Mouse (Mus musculus) spleen, embryonic (tissue): ENCODE results near the gene Cwf19l1.

Experiments
- CTCF ChIA-PET: fragments of 350-600 bp; sonication (Branson Sonifier 250); formaldehyde crosslinking; loops from one replicate; lab custom pipeline; 2022; lab: Charles Lee

The Cwf19l1 gene

GRCm38 (mm10) chr19:44117793-44118192 is 17.9 kb downstream of the Cwf19l1 start:
- CTCF ChIA-PET: no interaction called here

GRCm38 (mm10) chr19:44111706-44112105 is 24.0 kb downstream of the Cwf19l1 start:
- CTCF ChIA-PET: no interaction called here

- CTCF ChIA-PET: interaction anchor here (0.8 kb wide), 1 partner anchor 295 kb away, joined by 5 read pairs; no protein-coding TSS in a partner anchor
Measured at GRCm38 (mm10) chr19:44110356-44110755, 25.3 kb downstream of the Cwf19l1 start.

GRCm38 (mm10) chr19:44108996-44109395 is 26.7 kb downstream of the Cwf19l1 start:
- CTCF ChIA-PET: no interaction called here

GRCm38 (mm10) chr19:44107661-44108521 is 27.8 kb downstream of the Cwf19l1 start:
- CTCF ChIA-PET: no interaction called here

GRCm38 (mm10) chr19:44106831-44107660 is 28.6 kb downstream of the Cwf19l1 start, which contains the start of gene Chuk:
Gene Chuk, minus strand, starts transcription at chr19:44107480.
- CTCF ChIA-PET: no interaction called here

- CTCF ChIA-PET: no interaction called here
Measured at GRCm38 (mm10) chr19:44104393-44104792, 31.3 kb downstream of the Cwf19l1 start.

- CTCF ChIA-PET: no interaction called here
Measured at GRCm38 (mm10) chr19:44103001-44103400, 32.7 kb downstream of the Cwf19l1 start.

GRCm38 (mm10) chr19:44100840-44101239 is 34.8 kb downstream of the Cwf19l1 start:
- CTCF ChIA-PET: no interaction called here

GRCm38 (mm10) chr19:44086278-44086677 is 49.4 kb downstream of the Cwf19l1 start:
- CTCF ChIA-PET: no interaction called here

- CTCF ChIA-PET: no interaction called here
Measured at GRCm38 (mm10) chr19:44080920-44081319, 54.8 kb downstream of the Cwf19l1 start.

GRCm38 (mm10) chr19:44080023-44080422 is 55.7 kb downstream of the Cwf19l1 start:
- CTCF ChIA-PET: no interaction called here

- CTCF ChIA-PET: no interaction called here
Measured at GRCm38 (mm10) chr19:44077024-44077423, 58.7 kb downstream of the Cwf19l1 start.

GRCm38 (mm10) chr19:44076457-44076856 is 59.2 kb downstream of the Cwf19l1 start:
- CTCF ChIA-PET: no interaction called here

- CTCF ChIA-PET: no interaction called here
Measured at GRCm38 (mm10) chr19:44074986-44075385, 60.7 kb downstream of the Cwf19l1 start.

- CTCF ChIA-PET: no interaction called here
Measured at GRCm38 (mm10) chr19:44071166-44071565, 64.5 kb downstream of the Cwf19l1 start.

GRCm38 (mm10) chr19:44069914-44070232 is 65.8 kb downstream of the Cwf19l1 start:
- CTCF ChIA-PET: no interaction called here

GRCm38 (mm10) chr19:44069121-44069913 is 66.4 kb downstream of the Cwf19l1 start, which contains the start of gene Erlin1:
Gene Erlin1, minus strand, starts transcription at chr19:44069785.
- CTCF ChIA-PET: interaction anchor here (1.0 kb wide), 1 partner anchor 237 kb away, joined by 3 read pairs; no protein-coding TSS in a partner anchor

- CTCF ChIA-PET: interaction anchor here (1.0 kb wide), 1 partner anchor 236 kb away, joined by 3 read pairs; no protein-coding TSS in a partner anchor
Measured at GRCm38 (mm10) chr19:44068232-44068631, 67.4 kb downstream of the Cwf19l1 start.

GRCm38 (mm10) chr19:44067323-44068049 is 68.2 kb downstream of the Cwf19l1 start:
- CTCF ChIA-PET: no interaction called here

- CTCF ChIA-PET: interaction anchor here (0.6 to 0.7 kb wide), 2 partner anchors 76 to 82 kb away, joined by 4 to 5 read pairs; no protein-coding TSS in a partner anchor
Measured at GRCm38 (mm10) chr19:44064734-44065133, 70.9 kb downstream of the Cwf19l1 start.
